Mouse (Mus musculus): ENCODE data around the gene Irak1.
A peak's percentile ranks its signal among the peaks of the same experiment; 100 is the strongest.

The Irak1 gene

DNA sequence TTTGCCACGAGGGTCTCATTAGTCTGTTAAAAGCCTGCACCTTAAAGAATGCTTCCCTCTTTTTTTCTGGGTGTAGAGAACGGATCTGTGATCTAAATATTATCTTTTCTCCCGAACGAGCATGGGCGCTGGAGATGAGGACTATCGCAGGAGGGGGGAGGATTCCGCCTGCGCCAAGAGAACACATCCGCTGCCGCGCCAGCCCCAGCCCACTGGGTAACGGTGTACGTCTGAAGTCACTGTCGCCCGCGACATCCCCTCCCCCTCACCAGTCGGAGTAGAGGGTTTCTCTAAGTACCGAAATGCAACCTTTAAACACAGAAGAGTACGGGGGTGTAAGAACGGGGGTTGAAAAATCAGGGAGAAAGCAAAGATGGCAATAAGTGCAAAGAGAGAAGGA, 58.4 kb downstream of the Irak1 start:
- peak; percentile 58 to 72 for DNase-seq

DNA sequence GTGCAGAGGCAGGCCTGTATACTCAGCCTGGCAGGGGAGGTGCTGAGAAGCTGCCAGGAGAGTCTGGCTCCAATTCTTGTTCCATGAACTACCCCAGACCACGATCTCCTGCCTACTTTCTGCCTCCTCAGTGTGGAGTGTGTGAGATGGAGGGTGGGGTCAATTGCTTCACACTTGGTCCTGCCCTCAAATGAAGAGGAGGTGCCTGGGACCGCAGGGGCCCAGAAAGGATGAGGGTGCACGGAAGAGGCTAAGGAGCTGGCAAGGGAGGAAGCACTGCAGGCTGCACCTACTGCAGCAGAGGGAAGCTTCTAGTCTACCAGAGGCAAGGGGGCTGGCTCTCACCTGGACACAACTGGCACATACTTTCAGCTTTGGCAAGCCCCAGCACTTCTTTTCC, 59.4 kb downstream of the Irak1 start:
- no peak for DNase-seq

Measured in thymus, adult 18-20 months (tissue).